Comparison of ENCODE assay signal across 27 mouse cellular contexts in genomic region chr7:137483987-137484386, GRCm38 (mm10).
"Had no signal": no experiment of that assay in that cellular context is flagged by ENCODE, and none has a peak within 500 bp of the region (broad histone marks: within the 10 kb centered on the region; RNA-seq: fewer than 3 reads in every experiment).

No protein-coding gene starts in this region.

- H3K27ac ChIP-seq: embryonic facial prominence, embryonic 10.5 days; embryonic facial prominence, embryonic 12.5 days; embryonic facial prominence, embryonic 13.5 days; embryonic facial prominence, embryonic 15.5 days; forebrain, embryonic 10.5 days; forebrain, embryonic 12.5 days; forebrain, embryonic 13.5 days; forebrain, embryonic 15.5 days; gastrocnemius, adult 2 months; heart, adult 2 months had no signal

- DNase-seq: cerebellum, adult 9-10 months; cerebellum, adult 9-11 months; cerebellum, postnatal 10 days; cerebellum, postnatal 14 days; cerebellum, postnatal 25 days; cerebellum, postnatal 36 days; embryo, embryonic 11 days; forebrain, postnatal 0 days; gastrocnemius, adult 2 months; gastrocnemius, postnatal 10 days; gastrocnemius, postnatal 14 days; gastrocnemius, postnatal 25 days; gastrocnemius, postnatal 36 days; heart, adult 11 months; heart, adult 18-20 months; heart, adult 2 months had no signal

- H3K27me3 ChIP-seq: embryonic facial prominence, embryonic 13.5 days; forebrain, embryonic 12.5 days; forebrain, embryonic 13.5 days; forebrain, embryonic 15.5 days had no signal

- H3K4me1 ChIP-seq: embryonic facial prominence, embryonic 12.5 days; embryonic facial prominence, embryonic 13.5 days; embryonic facial prominence, embryonic 15.5 days; forebrain, embryonic 12.5 days; forebrain, embryonic 13.5 days; forebrain, embryonic 15.5 days had no signal

- H3K4me2 ChIP-seq: embryonic facial prominence, embryonic 12.5 days; embryonic facial prominence, embryonic 13.5 days; embryonic facial prominence, embryonic 15.5 days; forebrain, embryonic 12.5 days; forebrain, embryonic 13.5 days; forebrain, embryonic 15.5 days had no signal

- H3K9me3 ChIP-seq: embryonic facial prominence, embryonic 10.5 days; embryonic facial prominence, embryonic 12.5 days; embryonic facial prominence, embryonic 13.5 days; embryonic facial prominence, embryonic 15.5 days; forebrain, embryonic 10.5 days; forebrain, embryonic 12.5 days; forebrain, embryonic 13.5 days; forebrain, embryonic 15.5 days had no signal

- ATAC-seq: forebrain, embryonic 13.5 days; forebrain, embryonic 14.5 days; forebrain, embryonic 15.5 days; forebrain, embryonic 16.5 days; forebrain, postnatal 0 days had no signal

- H3K4me3 ChIP-seq: embryonic facial prominence, embryonic 10.5 days; embryonic facial prominence, embryonic 12.5 days; embryonic facial prominence, embryonic 13.5 days; embryonic facial prominence, embryonic 15.5 days; erythroblast, embryonic 14.5 days; forebrain, embryonic 10.5 days; forebrain, embryonic 12.5 days; forebrain, embryonic 13.5 days; forebrain, embryonic 15.5 days; gastrocnemius, adult 2 months; heart, adult 2 months had no signal

- H3K9ac ChIP-seq: embryonic facial prominence, embryonic 12.5 days; embryonic facial prominence, embryonic 13.5 days; embryonic facial prominence, embryonic 15.5 days; forebrain, embryonic 12.5 days; forebrain, embryonic 13.5 days; forebrain, embryonic 15.5 days; forebrain, postnatal 0 days had no signal

- H3K36me3 ChIP-seq: embryonic facial prominence, embryonic 10.5 days; embryonic facial prominence, embryonic 12.5 days; embryonic facial prominence, embryonic 13.5 days; embryonic facial prominence, embryonic 15.5 days; forebrain, embryonic 10.5 days; forebrain, embryonic 12.5 days; forebrain, embryonic 15.5 days had no signal
